Mouse (Mus musculus) spleen, adult 18-20 months (tissue): ENCODE results near the gene Prima1.

Experiments used
- DNase-seq, 2 experiments: peaks; one replicate each; pipeline ENCODE4 v3.0.0; 2022; ENCODE audit warnings: mixed read lengths in 2 of 2

The Prima1 gene

GRCm38 (mm10) chr12:103242083-103242581 lies at the start of gene Prima1:
Gene Prima1 (minus strand): TSS chr12:103242150.
- DNase-seq: peak in 1 of 2 experiments; percentile 5

- DNase-seq: no peak
These were observed 45.3 kb upstream of the Prima1 start for GRCm38 (mm10) chr12:103287276-103287675.

GRCm38 (mm10) chr12:103283411-103283810 lies 41.5 kb upstream of the Prima1 start:
- no peak for DNase-seq

GRCm38 (mm10) chr12:103282936-103283335 lies 41.0 kb upstream of the Prima1 start:
- no peak for DNase-seq

- DNase-seq: no peak
These were observed 40.0 kb upstream of the Prima1 start for GRCm38 (mm10) chr12:103281912-103282311.

- no peak for DNase-seq
These were observed 39.5 kb upstream of the Prima1 start for GRCm38 (mm10) chr12:103281491-103281890.

- DNase-seq: no peak
These were observed 34.5 kb upstream of the Prima1 start for GRCm38 (mm10) chr12:103276422-103276821.

GRCm38 (mm10) chr12:103273732-103274131 lies 31.8 kb upstream of the Prima1 start:
- no peak for DNase-seq

- DNase-seq: no peak
These were observed 31.1 kb upstream of the Prima1 start for GRCm38 (mm10) chr12:103273051-103273450.

GRCm38 (mm10) chr12:103272176-103272575 lies 30.2 kb upstream of the Prima1 start:
- DNase-seq: no peak

- DNase-seq: no peak
These were observed 24.7 kb upstream of the Prima1 start for GRCm38 (mm10) chr12:103266605-103267004.

GRCm38 (mm10) chr12:103262017-103262865 lies 20.3 kb upstream of the Prima1 start:
- peak in 1 of 2 experiments; percentile 23 for DNase-seq

- DNase-seq: no peak
These were observed 11.0 kb upstream of the Prima1 start for GRCm38 (mm10) chr12:103252901-103253434.

- DNase-seq: no peak
These were observed 9.2 kb upstream of the Prima1 start for GRCm38 (mm10) chr12:103251151-103251550.

GRCm38 (mm10) chr12:103250333-103250732 lies 8.4 kb upstream of the Prima1 start:
- DNase-seq: no peak

GRCm38 (mm10) chr12:103243041-103243440 lies 1.1 kb upstream of the Prima1 start:
- no peak for DNase-seq

GRCm38 (mm10) chr12:103242591-103243025 lies 658 bp upstream of the Prima1 start:
- no peak for DNase-seq

GRCm38 (mm10) chr12:103241311-103242082 lies 453 bp downstream of the Prima1 start:
- no peak for DNase-seq

- DNase-seq: no peak
These were observed 3.0 kb downstream of the Prima1 start for GRCm38 (mm10) chr12:103238924-103239460.

GRCm38 (mm10) chr12:103235856-103236255 lies 6.1 kb downstream of the Prima1 start:
- no peak for DNase-seq

- no peak for DNase-seq
These were observed 6.7 kb downstream of the Prima1 start for GRCm38 (mm10) chr12:103235251-103235650.

GRCm38 (mm10) chr12:103229058-103229457 lies 12.9 kb downstream of the Prima1 start:
- no peak for DNase-seq

GRCm38 (mm10) chr12:103226121-103226520 lies 15.8 kb downstream of the Prima1 start:
- DNase-seq: no peak
